Mouse (Mus musculus) hindbrain, embryonic 13.5 days (tissue): Measurements from ENCODE around the gene Hivep2. TPM values are rescaled to one million over a fixed set of nuclear protein-coding genes. Genes with fewer than 3 reads are reported as not detected.

Source experiments
- ATAC-seq: fragments of 200-750 bp; cut with Nextera tagmentation; 2 replicates; pipeline ENCODE4 v1.8.0; 2017; ENCODE audit warnings: moderate TSS enrichment; ENCODE audit not compliant: low FRiP score
- H3K27ac ChIP-seq: fragments of 300-500 bp; sonication (generic); 2 replicates; pipeline ENCODE4 v1.5.1; 2015; ENCODE audit warnings: inconsistent platforms, mild to moderate bottlenecking, moderate library complexity
- H3K27me3 ChIP-seq: fragments of 300-500 bp; sonication (generic); 2 replicates; pipeline ENCODE4 v1.6.1; 2015; ENCODE audit warnings: mild to moderate bottlenecking, inconsistent platforms
- H3K36me3 ChIP-seq: fragments of 300-500 bp; sonication (generic); 2 replicates; pipeline ENCODE4 v1.6.1; 2015; ENCODE audit warnings: mild to moderate bottlenecking, inconsistent platforms
- H3K4me1 ChIP-seq: fragments of 300-500 bp; sonication (generic); replicated peaks from 2 replicates; pipeline ENCODE4 v1.6.1; 2015; ENCODE audit warnings: inconsistent platforms
- H3K4me2 ChIP-seq: fragments of 300-500 bp; sonication (generic); 2 replicates; pipeline ENCODE4 v1.6.1; 2015; ENCODE audit warnings: inconsistent platforms, mild to moderate bottlenecking, moderate library complexity
- H3K4me3 ChIP-seq: fragments of 300-500 bp; sonication (generic); 2 replicates; pipeline ENCODE4 v1.5.1; 2015; ENCODE audit warnings: mild to moderate bottlenecking, inconsistent platforms
- H3K9ac ChIP-seq: fragments of 300-500 bp; sonication (generic); 2 replicates; pipeline ENCODE4 v1.6.1; 2015; ENCODE audit warnings: mild to moderate bottlenecking, inconsistent platforms
- H3K9me3 ChIP-seq: fragments of 300-500 bp; sonication (generic); 2 replicates; pipeline ENCODE4 v1.6.1; 2016; ENCODE audit warnings: inconsistent platforms
- WGBS: fragments of 180-500 bp; shearing (Covaris S2); methylation state at CpG from one replicate; pipeline ENCODE4 v1.1.7; 2015; 5-methylcytosine and 5-hydroxymethylcytosine counted together
- polyA plus RNA-seq: library from polyadenylated mRNA; unstranded; fragments of >200 nt; fragmentation: Nextera tagmentation; extraction: Ambion mirVana; gene quantifications from 2 replicates; pipeline ENCODE4 v1.2.1, GENCODE M21; 2015

The Hivep2 gene
- polyA plus RNA-seq, 1 experiment from 2014 or later = 7.0 TPM

- 89% methylated on average over 4 of the region's 4 CpGs for WGBS
- no peaks in the 10 kb centered on the region for H3K4me1 ChIP-seq
- H3K36me3 ChIP-seq = no peaks in the 10 kb centered on the region
- H3K4me2 ChIP-seq = no peak overlapping the region
- H3K27me3 ChIP-seq = no peaks in the 10 kb centered on the region
- no peaks in the 10 kb centered on the region for H3K9me3 ChIP-seq
- H3K4me3 ChIP-seq = no peak overlapping the region
- H3K27ac ChIP-seq = no peak overlapping the region
- no peak overlapping the region for H3K9ac ChIP-seq
- ATAC-seq = no peak
Observed at GRCm38 (mm10) chr10:14115846-14116245, 150.0 kb downstream of the Hivep2 start.

GRCm38 (mm10) chr10:14116978-14117377 is 151.1 kb downstream of the Hivep2 start:
- Histone ChIP-seq H3K9me3 (no peaks in the 10 kb centered on the region), H3K4me2 (no peak overlapping the region), H3K4me3 (no peak overlapping the region), H3K27ac (no peak overlapping the region), H3K9ac (no peak overlapping the region), H3K27me3 (no peaks in the 10 kb centered on the region), H3K36me3 (no peaks in the 10 kb centered on the region), H3K4me1 (no peaks in the 10 kb centered on the region)
- WGBS = 90% methylated on average over 5 of the region's 5 CpGs
- ATAC-seq = no peak

- Histone ChIP-seq H3K27me3 (no peaks in the 10 kb centered on the region), H3K9me3 (no peaks in the 10 kb centered on the region), H3K4me3 (no peak overlapping the region), H3K27ac (no peak overlapping the region), H3K9ac (no peak overlapping the region), H3K4me2 (no peak overlapping the region), H3K4me1 (no peaks in the 10 kb centered on the region), H3K36me3 (no peaks in the 10 kb centered on the region)
- no peak for ATAC-seq
- 94% methylated on average over 5 of the region's 5 CpGs for WGBS
Observed at GRCm38 (mm10) chr10:14119201-14119600, 153.3 kb downstream of the Hivep2 start.

- 96% methylated on average over 3 of the region's 3 CpGs for WGBS
- no peak overlapping the region for H3K4me2 ChIP-seq
- H3K9me3 ChIP-seq = no peaks in the 10 kb centered on the region
- no peak overlapping the region for H3K9ac ChIP-seq
- no peaks in the 10 kb centered on the region for H3K27me3 ChIP-seq
- ATAC-seq = no peak
- no peaks in the 10 kb centered on the region for H3K36me3 ChIP-seq
- no peak overlapping the region for H3K4me3 ChIP-seq
- no peaks in the 10 kb centered on the region for H3K4me1 ChIP-seq
- no peak overlapping the region for H3K27ac ChIP-seq
Observed at GRCm38 (mm10) chr10:14120512-14120911, 154.6 kb downstream of the Hivep2 start.

GRCm38 (mm10) chr10:14127826-14128225 is 162.0 kb downstream of the Hivep2 start:
- Histone ChIP-seq H3K4me3 (no peak overlapping the region), H3K9me3 (no peaks in the 10 kb centered on the region), H3K36me3 (peaks cover 53% of the 10 kb centered on the region), H3K4me1 (no peaks in the 10 kb centered on the region), H3K27me3 (no peaks in the 10 kb centered on the region), H3K4me2 (no peak overlapping the region), H3K9ac (no peak overlapping the region), H3K27ac (no peak overlapping the region)
- ATAC-seq = no peak
- 95% methylated on average over 12 of the region's 12 CpGs for WGBS

GRCm38 (mm10) chr10:14130270-14130669 is 164.4 kb downstream of the Hivep2 start:
- ATAC-seq = no peak
- H3K4me2 ChIP-seq = no peak overlapping the region
- H3K36me3 ChIP-seq = peaks cover 53% of the 10 kb centered on the region
- no peak overlapping the region for H3K27ac ChIP-seq
- no peaks in the 10 kb centered on the region for H3K9me3 ChIP-seq
- H3K27me3 ChIP-seq = no peaks in the 10 kb centered on the region
- no peaks in the 10 kb centered on the region for H3K4me1 ChIP-seq
- no peak overlapping the region for H3K4me3 ChIP-seq
- no peak overlapping the region for H3K9ac ChIP-seq
- 75% methylated on average over 8 of the region's 8 CpGs for WGBS

- H3K4me3 ChIP-seq = no peak overlapping the region
- ATAC-seq = no peak
- H3K27ac ChIP-seq = no peak overlapping the region
- no peaks in the 10 kb centered on the region for H3K4me1 ChIP-seq
- no peak overlapping the region for H3K9ac ChIP-seq
- H3K4me2 ChIP-seq = no peak overlapping the region
- peaks cover 57% of the 10 kb centered on the region for H3K36me3 ChIP-seq
- no peaks in the 10 kb centered on the region for H3K9me3 ChIP-seq
- H3K27me3 ChIP-seq = no peaks in the 10 kb centered on the region
- WGBS = 97% methylated on average over 13 of the region's 13 CpGs
Observed at GRCm38 (mm10) chr10:14131307-14131706, 165.4 kb downstream of the Hivep2 start.

GRCm38 (mm10) chr10:14132061-14132460 is 166.2 kb downstream of the Hivep2 start:
- Histone ChIP-seq H3K9ac (no peak overlapping the region), H3K9me3 (no peaks in the 10 kb centered on the region), H3K27ac (no peak overlapping the region), H3K4me3 (no peak overlapping the region), H3K4me2 (no peak overlapping the region), H3K36me3 (peaks cover 60% of the 10 kb centered on the region), H3K4me1 (no peaks in the 10 kb centered on the region), H3K27me3 (no peaks in the 10 kb centered on the region)
- 92% methylated on average over 17 of the region's 17 CpGs for WGBS
- no peak for ATAC-seq

GRCm38 (mm10) chr10:14132937-14133336 is 167.1 kb downstream of the Hivep2 start:
- H3K4me3 ChIP-seq = no peak overlapping the region
- no peak for ATAC-seq
- no peak overlapping the region for H3K27ac ChIP-seq
- no peak overlapping the region for H3K4me2 ChIP-seq
- H3K36me3 ChIP-seq = peaks cover 53% of the 10 kb centered on the region
- no peaks in the 10 kb centered on the region for H3K9me3 ChIP-seq
- H3K9ac ChIP-seq = no peak overlapping the region
- H3K27me3 ChIP-seq = no peaks in the 10 kb centered on the region
- H3K4me1 ChIP-seq = no peaks in the 10 kb centered on the region

- Histone ChIP-seq H3K27ac (no peak overlapping the region), H3K9me3 (no peaks in the 10 kb centered on the region), H3K27me3 (no peaks in the 10 kb centered on the region), H3K4me2 (no peak overlapping the region), H3K4me3 (no peak overlapping the region), H3K9ac (no peak overlapping the region), H3K4me1 (no peaks in the 10 kb centered on the region), H3K36me3 (peaks cover 25% of the 10 kb centered on the region)
- WGBS = 92% methylated on average over 3 of the region's 3 CpGs
- no peak for ATAC-seq
Observed at GRCm38 (mm10) chr10:14138663-14139062, 172.8 kb downstream of the Hivep2 start.

GRCm38 (mm10) chr10:14144840-14145239 is 179.0 kb downstream of the Hivep2 start:
- 95% methylated on average over 3 of the region's 3 CpGs for WGBS
- no peaks in the 10 kb centered on the region for H3K27me3 ChIP-seq

GRCm38 (mm10) chr10:14164829-14165228 is 199.0 kb downstream of the Hivep2 start:
- no peak overlapping the region for H3K27ac ChIP-seq
- H3K36me3 ChIP-seq = no peaks in the 10 kb centered on the region
- H3K4me3 ChIP-seq = no peak overlapping the region
- no peak overlapping the region for H3K9ac ChIP-seq
- no peaks in the 10 kb centered on the region for H3K27me3 ChIP-seq
- H3K4me2 ChIP-seq = no peak overlapping the region
- WGBS = 52% methylated on average over 7 of the region's 7 CpGs
- ATAC-seq = no peak
- peaks cover 2% of the 10 kb centered on the region; the same call in 1 of the 2 replicates for H3K9me3 ChIP-seq
- H3K4me1 ChIP-seq = 0 out of 2 replicates have a peak, but pooled peaks cover 3% of the 10 kb centered on the region

More at GRCm38 (mm10) chr10:14144840-14145239, 179.0 kb downstream of the Hivep2 start:
- no peak for ATAC-seq
- Histone ChIP-seq H3K4me3 (no peak overlapping the region), H3K9ac (no peak overlapping the region), H3K4me1 (no peaks in the 10 kb centered on the region), H3K36me3 (peaks cover 48% of the 10 kb centered on the region), H3K27ac (no peak overlapping the region), H3K4me2 (no peak overlapping the region), H3K9me3 (no peaks in the 10 kb centered on the region)

GRCm38 (mm10) chr10:14168197-14168844 is 202.4 kb downstream of the Hivep2 start:
- 78% methylated on average over 6 of the region's 6 CpGs for whole genome bisulfite sequencing
- H3K9me3 ChIP-seq = peaks cover 2% of the 10 kb centered on the region; the same call in 1 of the 2 replicates
- no peak overlapping the region for H3K4me2 ChIP-seq
- H3K4me3 ChIP-seq = no peak overlapping the region
- ATAC-seq = no peak
- H3K36me3 ChIP-seq = no peaks in the 10 kb centered on the region
- H3K27ac ChIP-seq = no peak overlapping the region
- 0 out of 2 replicates have a peak, but pooled peaks cover 3% of the 10 kb centered on the region for H3K4me1 ChIP-seq
- H3K9ac ChIP-seq = no peak overlapping the region
- H3K27me3 ChIP-seq = no peaks in the 10 kb centered on the region
